15 mouse cellular contexts compared by ENCODE assay signal in genomic region chr12:100257779-100258178, GRCm38 (mm10).
"Had no signal": no experiment of that assay in that cellular context is flagged by ENCODE, and none has a peak within 500 bp of the region (broad histone marks: within the 10 kb centered on the region; RNA-seq: fewer than 3 reads in every experiment).

No protein-coding gene starts in this region.

- H3K9ac ChIP-seq: neural tube, embryonic 13.5 days; neural tube, embryonic 15.5 days; stomach, embryonic 15.5 days had no signal

- H3K27me3 ChIP-seq: neural tube, embryonic 13.5 days; neural tube, embryonic 15.5 days; stomach, embryonic 15.5 days had no signal

- H3K4me2 ChIP-seq: neural tube, embryonic 13.5 days; neural tube, embryonic 15.5 days; stomach, embryonic 15.5 days had no signal

- H3K27ac ChIP-seq: neural tube, embryonic 13.5 days; neural tube, embryonic 15.5 days; stomach, embryonic 15.5 days had no signal

- H3K4me1 ChIP-seq: neural tube, embryonic 15.5 days; stomach, embryonic 15.5 days had no signal

- H3K4me3 ChIP-seq: neural tube, embryonic 13.5 days; neural tube, embryonic 15.5 days; stomach, embryonic 15.5 days had no signal

- H3K36me3 ChIP-seq: neural tube, embryonic 13.5 days; neural tube, embryonic 15.5 days; stomach, embryonic 15.5 days had no signal

- DNase-seq: retina, postnatal 1 day; right cerebral cortex, adult 18-20 months; right cerebral cortex, postnatal 14 days; right cerebral cortex, postnatal 25 days; right cerebral cortex, postnatal 4 days; spleen, adult 18-20 months; thymus, adult 18-20 months; thymus, adult 2 months; thymus, postnatal 14 days; thymus, postnatal 25 days; thymus, postnatal 36 days; thymus, postnatal 4 days had no signal

- H3K9me3 ChIP-seq: neural tube, embryonic 13.5 days; neural tube, embryonic 15.5 days; stomach, embryonic 15.5 days had no signal
